Mouse (Mus musculus) testis, adult 2 months (tissue): ENCODE measurements around the gene Abcd2.

ENCODE experiments used
- CTCF ChIP-seq: fragments of 200-500 bp; IDR thresholded peaks from 2 replicates; pipeline ENCODE4 v1.5.1; 2012; ENCODE audit warnings: low read depth, mild to moderate bottlenecking, inconsistent platforms, low read length, moderate library complexity; ENCODE audit not compliant: control insufficient read depth, insufficient read depth, insufficient replicate concordance
- POLR2A ChIP-seq: fragments of 200-500 bp; IDR thresholded peaks from 2 replicates; pipeline ENCODE4 v1.6.1; 2012; ENCODE audit warnings: low read depth, mild to moderate bottlenecking, inconsistent platforms, low read length, moderate library complexity; ENCODE audit not compliant: control insufficient read depth

GRCm38 (mm10) chr15:91167850-91168562 lies 23.6 kb downstream of the Abcd2 start:
- TF ChIP-seq POLR2A (no peak), CTCF (no peak)
